Mouse (Mus musculus): ENCODE results near the gene Zdhhc11.
"Not testable (repeated sequence)": the region's sequence is repeated elsewhere in the genome, so short reads cannot be mapped to it uniquely, and the experiment has no call there.

Zdhhc11 gene

GRCm38 (mm10) chr13:73963551-73963950, at the start of gene Zdhhc11:
Gene Zdhhc11, plus strand, starts transcription at chr13:73963851.
- no peak for DNase-seq

- no peak for DNase-seq
These were observed 31.4 kb upstream of the Zdhhc11 start for GRCm38 (mm10) chr13:73932201-73932600.

- no peak for DNase-seq
These were observed 26.7 kb upstream of the Zdhhc11 start for GRCm38 (mm10) chr13:73936938-73937320.

GRCm38 (mm10) chr13:73937321-73938176, 26.1 kb upstream of the Zdhhc11 start, which contains the start of the genes Trip13 and Brd9:
Gene Trip13, minus strand, starts transcription at chr13:73937784.
Gene Brd9, plus strand, starts transcription at chr13:73937811.
- DNase-seq, result peak; percentile 89

- no peak for DNase-seq
These were observed 25.5 kb upstream of the Zdhhc11 start for GRCm38 (mm10) chr13:73938177-73938560.

GRCm38 (mm10) chr13:73939101-73939500, 24.6 kb upstream of the Zdhhc11 start:
- DNase-seq, result no peak

- DNase-seq, result no peak
These were observed 19.0 kb upstream of the Zdhhc11 start for GRCm38 (mm10) chr13:73944606-73945005.

- DNase-seq, result peak; percentile 58
These were observed 10.0 kb upstream of the Zdhhc11 start for GRCm38 (mm10) chr13:73953551-73954130.

GRCm38 (mm10) chr13:73954666-73955065, 9.0 kb upstream of the Zdhhc11 start:
- DNase-seq, result no peak

GRCm38 (mm10) chr13:73955531-73955930, 8.1 kb upstream of the Zdhhc11 start:
- DNase-seq, result no peak

- no peak for DNase-seq
These were observed 3.5 kb upstream of the Zdhhc11 start for GRCm38 (mm10) chr13:73960117-73960652.

GRCm38 (mm10) chr13:73961177-73961576, 2.5 kb upstream of the Zdhhc11 start:
- DNase-seq, result no peak

GRCm38 (mm10) chr13:73970545-73971448, 7.1 kb downstream of the Zdhhc11 start:
- peak; percentile 73 for DNase-seq

- no peak for DNase-seq
These were observed 10.9 kb downstream of the Zdhhc11 start for GRCm38 (mm10) chr13:73974523-73974922.

- no peak for DNase-seq
These were observed 13.3 kb downstream of the Zdhhc11 start for GRCm38 (mm10) chr13:73976935-73977334.

- DNase-seq, result no peak
These were observed 26.7 kb downstream of the Zdhhc11 start for GRCm38 (mm10) chr13:73990325-73990724.

GRCm38 (mm10) chr13:73990761-73991160, 27.1 kb downstream of the Zdhhc11 start:
- DNase-seq, result no peak

GRCm38 (mm10) chr13:73991267-73991666, 27.6 kb downstream of the Zdhhc11 start:
- no peak for DNase-seq

- DNase-seq, result no peak
These were observed 32.8 kb downstream of the Zdhhc11 start for GRCm38 (mm10) chr13:73996456-73996855.

- no peak for DNase-seq
These were observed 36.9 kb downstream of the Zdhhc11 start for GRCm38 (mm10) chr13:74000519-74000918.

- DNase-seq, result no peak
These were observed 37.3 kb downstream of the Zdhhc11 start for GRCm38 (mm10) chr13:74000961-74001360.

GRCm38 (mm10) chr13:74001492-74001891, 37.8 kb downstream of the Zdhhc11 start:
- no peak for DNase-seq

- DNase-seq, result not testable (repeated sequence)
These were observed 43.2 kb downstream of the Zdhhc11 start for GRCm38 (mm10) chr13:74006881-74007280.

Data from cerebellum, adult 9-10 months (tissue).